Mouse (Mus musculus): ENCODE results near the gene Sgms2.

- TF ChIP-seq RCOR1 (IDR thresholded peaks at IDR 0.05; ENCODE audit: low read depth, low read length) = no peak
- no peak for TF ChIP-seq BHLHE40 (IDR thresholded peaks at IDR 0.05; ENCODE audit: borderline replicate concordance, low read depth, low read length)
- TF ChIP-seq ZC3H11A (IDR thresholded peaks at IDR 0.05; ENCODE audit: low read depth, low read length) = no peak
- TF ChIP-seq CTCF (IDR thresholded peaks at IDR 0.05 in 2 of 3, conservative IDR thresholded peaks at IDR 0.05 in 1 of 3; ENCODE audit: control insufficient read depth in 1 of 3, insufficient read depth in 1 of 3, low read depth in 2 of 3, low read length in 3 of 3, poor library complexity in 1 of 3, severe bottlenecking in 1 of 3) = no peak
- no peak for TF ChIP-seq TBP (IDR thresholded peaks at IDR 0.05; ENCODE audit: low read depth, low read length)
- no peak for TF ChIP-seq POLR2A (IDR thresholded peaks at IDR 0.05; ENCODE audit: control insufficient read depth in 1 of 2, insufficient read depth in 1 of 2, low read depth in 1 of 2, low read length in 2 of 2, poor library complexity in 1 of 2)
- TF ChIP-seq TCF12 (IDR thresholded peaks at IDR 0.05; ENCODE audit: low read depth, low read length) = no peak
- no peak for TF ChIP-seq ETS1 (IDR thresholded peaks at IDR 0.05; ENCODE audit: low read depth, low read length)
- TF ChIP-seq UBTF (IDR thresholded peaks at IDR 0.05; ENCODE audit: borderline replicate concordance, insufficient read depth, low read depth, low read length) = no peak
- TF ChIP-seq MEF2A (IDR thresholded peaks at IDR 0.05; ENCODE audit: extremely low read depth, insufficient replicate concordance, low read depth, low read length, poor library complexity, severe bottlenecking) = no peak
Measured at GRCm38 (mm10) chr3:131483650-131484049, 7.6 kb downstream of the Sgms2 start.
